Mouse (Mus musculus) midbrain, embryonic 11.5 days (tissue): ENCODE data around the gene Catip. TPM values are rescaled to one million over a fixed set of nuclear protein-coding genes. Genes with fewer than 3 reads are reported as not detected.

Experiments
- ATAC-seq: fragments of 200-750 bp; cut with Nextera tagmentation; 2 replicates; pipeline ENCODE4 v1.8.0; 2017; ENCODE audit warnings: moderate TSS enrichment, moderate library complexity; ENCODE audit not compliant: low FRiP score
- DNase-seq: peaks from one replicate; pipeline ENCODE4 v3.0.0; 2015; ENCODE audit warnings: low spot score; ENCODE audit errors: missing footprints
- H3K27ac ChIP-seq: fragments of 300-500 bp; sonication (generic); 2 replicates; pipeline ENCODE4 v1.5.1; 2014; ENCODE audit warnings: low read depth, low read length
- H3K27me3 ChIP-seq: fragments of 300-500 bp; sonication (generic); 2 replicates; pipeline ENCODE4 v1.6.1; 2014; ENCODE audit warnings: mild to moderate bottlenecking, low read length, moderate library complexity, mixed read lengths; ENCODE audit not compliant: control insufficient read depth, insufficient read depth
- H3K36me3 ChIP-seq: fragments of 300-500 bp; sonication (generic); 2 replicates; pipeline ENCODE4 v1.6.1; 2014; ENCODE audit warnings: mild to moderate bottlenecking, low read length, moderate library complexity, mixed read lengths; ENCODE audit not compliant: control insufficient read depth, insufficient read depth
- H3K4me1 ChIP-seq: fragments of 300-500 bp; sonication (generic); 2 replicates; pipeline ENCODE4 v1.6.1; 2014; ENCODE audit warnings: low read length; ENCODE audit not compliant: control insufficient read depth, insufficient read depth
- H3K4me2 ChIP-seq: fragments of 300-500 bp; sonication (generic); 2 replicates; pipeline ENCODE4 v1.6.1; 2014; ENCODE audit warnings: mild to moderate bottlenecking, moderate library complexity
- H3K4me3 ChIP-seq: fragments of 300-500 bp; sonication (generic); 2 replicates; pipeline ENCODE4 v1.5.1; 2014; ENCODE audit warnings: low read depth, low read length
- H3K9ac ChIP-seq: fragments of 300-500 bp; sonication (generic); 2 replicates; pipeline ENCODE4 v1.6.1; 2014; ENCODE audit warnings: low read length
- H3K9me3 ChIP-seq: fragments of 300-500 bp; sonication (generic); 2 replicates; pipeline ENCODE4 v1.6.1; 2016; ENCODE audit warnings: low read length; ENCODE audit not compliant: control insufficient read depth
- WGBS: fragments of 180-500 bp; shearing (Covaris S2); extraction: QIAGEN DNeasy Blood & Tissue Kit; methylation state at CpG from one replicate; pipeline ENCODE4 v1.1.7; 2014; 5-methylcytosine and 5-hydroxymethylcytosine counted together
- polyA plus RNA-seq: library from polyadenylated mRNA; unstranded; fragments of >200 nt; fragmentation: Nextera tagmentation; extraction: Ambion mirVana; gene quantifications from 2 replicates; pipeline ENCODE4 v1.2.1, GENCODE M21; 2014

Gene Catip
- polyA plus RNA-seq, 1 experiment from 2014 or later: 0.05 TPM

DNA sequence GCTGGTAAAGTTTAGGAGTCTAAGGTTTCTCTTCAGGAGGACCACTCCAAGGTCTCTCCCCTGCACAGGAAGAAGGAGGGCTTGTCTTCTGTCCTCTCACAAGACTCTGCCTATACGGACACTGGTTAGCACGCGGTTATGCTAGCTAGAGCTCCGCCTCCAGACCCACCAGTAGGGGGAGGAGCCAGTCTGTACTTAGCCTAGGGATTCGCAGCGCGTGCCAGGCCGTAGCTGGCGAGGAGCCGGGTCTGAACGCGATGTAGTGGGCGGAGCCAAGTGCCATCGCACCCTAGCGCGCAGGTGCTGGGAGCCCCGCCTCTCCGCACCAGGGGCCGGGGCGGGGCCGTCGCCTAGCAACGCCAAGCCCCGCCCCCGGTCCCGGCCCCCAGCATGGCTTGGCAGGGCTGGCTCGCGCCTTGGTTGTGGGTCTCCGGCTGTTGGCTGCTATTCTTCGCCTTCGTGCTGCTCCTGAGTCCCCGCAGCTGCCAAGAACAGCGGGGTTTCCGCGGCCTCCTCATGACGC is 29.6 kb upstream of the Catip start:
- Histone ChIP-seq H3K36me3 (no peaks in the 10 kb centered on the region), H3K4me3 (peak overlapping the region; percentile 43), H3K27ac (no peak overlapping the region), H3K4me1 (peaks cover 11% of the 10 kb centered on the region), H3K9me3 (no peaks in the 10 kb centered on the region), H3K9ac (peak overlapping the region; percentile 71), H3K4me2 (peak overlapping the region; percentile 83), H3K27me3 (no peaks in the 10 kb centered on the region)
- ATAC-seq: peak; percentile 97
- peak; percentile 100 for DNase-seq
- whole genome bisulfite sequencing: under 1% methylated on average over 36 of the region's 36 CpGs

DNA sequence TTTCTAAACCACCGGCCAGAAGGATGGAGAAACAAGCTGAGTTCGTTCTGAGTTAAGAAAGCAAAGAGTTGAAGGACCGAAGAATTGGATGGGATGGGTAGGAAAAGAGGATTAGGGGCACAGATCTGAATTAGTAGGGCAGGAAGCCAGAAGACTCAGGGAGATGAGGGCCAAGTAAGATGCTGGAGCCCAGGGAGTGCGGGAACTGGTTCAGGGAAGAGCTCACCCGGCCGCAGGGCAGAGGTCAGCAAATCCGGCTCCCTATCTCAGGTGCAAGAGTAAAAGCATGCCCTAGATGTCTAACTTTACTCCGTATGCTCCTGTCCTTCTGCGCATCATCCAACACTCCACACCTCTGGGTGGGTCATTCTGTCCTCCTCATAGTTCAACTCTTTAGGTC is 29.0 kb upstream of the Catip start:
- no peaks in the 10 kb centered on the region for H3K9me3 ChIP-seq
- no peak overlapping the region for H3K27ac ChIP-seq
- DNase-seq (no peak), ATAC-seq (peak; percentile 8; the same call in 1 of the 2 replicates)
- peaks cover 11% of the 10 kb centered on the region for H3K4me1 ChIP-seq
- WGBS: 3% methylated on average over 9 of the region's 9 CpGs
- H3K4me3 ChIP-seq: peak overlapping the region; percentile 43
- peak overlapping the region; percentile 71 for H3K9ac ChIP-seq
- no peaks in the 10 kb centered on the region for H3K27me3 ChIP-seq
- no peaks in the 10 kb centered on the region for H3K36me3 ChIP-seq
- H3K4me2 ChIP-seq: peak overlapping the region; percentile 83

GRCm38 (mm10) chr1:74334607-74335006 is 27.3 kb upstream of the Catip start:
- WGBS: 73% methylated on average over 3 of the region's 3 CpGs
- no peaks in the 10 kb centered on the region for H3K9me3 ChIP-seq
- no peak overlapping the region for H3K4me2 ChIP-seq
- peak; percentile 54 for DNase-seq
- H3K4me1 ChIP-seq: peaks cover 11% of the 10 kb centered on the region
- no peaks in the 10 kb centered on the region for H3K36me3 ChIP-seq
- H3K27me3 ChIP-seq: no peaks in the 10 kb centered on the region
- no peak overlapping the region for H3K9ac ChIP-seq
- no peak overlapping the region for H3K4me3 ChIP-seq
- no peak for ATAC-seq
- no peak overlapping the region for H3K27ac ChIP-seq

GRCm38 (mm10) chr1:74335033-74335432 is 26.9 kb upstream of the Catip start:
- no peak overlapping the region for H3K4me2 ChIP-seq
- no peaks in the 10 kb centered on the region for H3K36me3 ChIP-seq
- no peak overlapping the region for H3K4me3 ChIP-seq
- no peaks in the 10 kb centered on the region for H3K9me3 ChIP-seq
- H3K4me1 ChIP-seq: peaks cover 11% of the 10 kb centered on the region
- no peaks in the 10 kb centered on the region for H3K27me3 ChIP-seq
- WGBS: 70% methylated on average over 4 of the region's 4 CpGs
- DNase-seq: peak; percentile 69
- H3K9ac ChIP-seq: no peak overlapping the region
- ATAC-seq: no peak
- no peak overlapping the region for H3K27ac ChIP-seq

- Histone ChIP-seq H3K9me3 (no peaks in the 10 kb centered on the region), H3K4me3 (no peak overlapping the region), H3K36me3 (no peaks in the 10 kb centered on the region), H3K27me3 (no peaks in the 10 kb centered on the region), H3K4me2 (no peak overlapping the region), H3K9ac (no peak overlapping the region), H3K27ac (no peak overlapping the region), H3K4me1 (peaks cover 11% of the 10 kb centered on the region)
- WGBS: 78% methylated on average over 6 of the region's 6 CpGs
- ATAC-seq: no peak
- peak; percentile 75 for DNase-seq
Observed at GRCm38 (mm10) chr1:74335436-74336170, 26.3 kb upstream of the Catip start.

DNA sequence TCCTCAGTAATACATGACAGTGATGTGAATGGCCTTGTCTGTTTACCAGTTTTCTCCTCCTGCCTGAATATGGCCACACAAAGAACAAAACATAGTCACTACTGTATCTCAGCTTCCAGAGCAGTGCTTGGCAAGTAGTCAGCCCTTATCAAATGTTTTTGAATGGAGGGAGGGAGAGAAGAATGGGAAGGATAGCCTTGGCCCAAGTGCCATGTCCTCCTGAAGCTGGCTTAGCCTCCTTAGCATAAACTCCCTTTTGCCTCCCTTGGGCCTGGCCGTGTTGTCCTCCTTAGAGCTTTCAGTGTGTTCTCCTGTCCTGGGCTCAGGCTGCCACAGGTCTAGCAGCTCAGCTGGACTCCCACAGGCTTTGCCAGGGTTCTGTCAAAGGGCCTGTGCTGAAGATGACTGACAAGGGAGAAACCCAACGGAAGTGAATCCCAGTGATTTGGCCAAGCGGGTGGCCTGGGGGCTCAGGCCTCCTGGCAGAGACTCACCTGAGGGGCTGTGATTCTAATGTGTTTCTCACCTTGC is 24.6 kb upstream of the Catip start:
- no peaks in the 10 kb centered on the region for H3K9me3 ChIP-seq
- no peaks in the 10 kb centered on the region for H3K36me3 ChIP-seq
- H3K4me1 ChIP-seq: peaks cover 11% of the 10 kb centered on the region
- no peak overlapping the region for H3K27ac ChIP-seq
- H3K27me3 ChIP-seq: no peaks in the 10 kb centered on the region
- 77% methylated on average over 3 of the region's 3 CpGs for WGBS
- DNase-seq (no peak), ATAC-seq (no peak)
- H3K9ac ChIP-seq: no peak overlapping the region
- H3K4me3 ChIP-seq: no peak overlapping the region
- no peak overlapping the region for H3K4me2 ChIP-seq

DNA sequence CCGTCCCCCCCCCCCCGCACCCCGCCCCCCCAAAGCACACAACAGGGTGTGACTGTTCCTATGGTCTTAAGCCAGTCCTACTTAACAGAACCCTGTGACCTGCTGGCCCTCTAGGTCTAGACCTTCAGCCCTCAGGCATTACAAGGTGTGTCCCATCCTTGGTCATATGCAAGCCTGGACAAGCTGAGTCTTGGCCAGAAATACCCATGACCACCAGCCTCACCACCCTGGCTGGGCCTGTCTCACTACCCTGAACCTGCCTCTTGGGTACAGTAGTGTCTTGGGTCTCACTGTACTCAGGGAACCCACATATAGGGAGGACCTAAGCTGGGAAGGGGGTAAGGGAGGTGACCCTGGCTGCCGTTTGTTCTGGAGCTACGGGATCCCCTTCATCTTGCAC is 23.9 kb upstream of the Catip start:
- Histone ChIP-seq H3K4me1 (peaks cover 9% of the 10 kb centered on the region), H3K9ac (no peak overlapping the region), H3K9me3 (no peaks in the 10 kb centered on the region), H3K27ac (no peak overlapping the region), H3K27me3 (no peaks in the 10 kb centered on the region), H3K4me2 (no peak overlapping the region), H3K36me3 (no peaks in the 10 kb centered on the region), H3K4me3 (no peak overlapping the region)
- WGBS: 84% methylated on average over 5 of the region's 5 CpGs
- ATAC-seq: peak; percentile 35; the same call in 1 of the 2 replicates
- peak; percentile 71 for DNase-seq

DNA sequence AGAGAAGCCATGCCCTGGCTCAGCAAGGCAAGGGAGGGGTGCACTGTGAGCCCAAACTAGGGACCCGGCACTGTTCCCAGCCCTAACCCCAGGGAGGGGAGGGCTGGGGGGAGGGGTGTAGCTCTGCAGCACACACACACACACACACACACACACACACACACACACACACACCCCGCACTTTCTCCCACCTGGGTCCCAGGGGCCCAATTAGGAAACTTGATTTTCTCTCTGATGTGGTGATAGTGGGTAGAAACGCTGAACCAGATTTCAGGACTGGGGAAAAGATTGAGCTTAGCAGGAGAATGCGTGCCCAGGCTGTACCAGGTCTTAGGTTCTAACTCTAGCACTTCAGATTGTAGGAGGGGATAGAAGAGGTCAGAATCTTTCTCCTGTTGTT is 23.3 kb upstream of the Catip start:
- Histone ChIP-seq H3K4me3 (no peak overlapping the region), H3K27ac (no peak overlapping the region), H3K9ac (no peak overlapping the region), H3K9me3 (no peaks in the 10 kb centered on the region), H3K27me3 (no peaks in the 10 kb centered on the region), H3K36me3 (no peaks in the 10 kb centered on the region), H3K4me1 (peaks cover 5% of the 10 kb centered on the region; the same call in 1 of the 2 replicates), H3K4me2 (no peak overlapping the region)
- no peak for ATAC-seq
- no peak for DNase-seq
- WGBS: 81% methylated on average over 4 of the region's 4 CpGs

DNA sequence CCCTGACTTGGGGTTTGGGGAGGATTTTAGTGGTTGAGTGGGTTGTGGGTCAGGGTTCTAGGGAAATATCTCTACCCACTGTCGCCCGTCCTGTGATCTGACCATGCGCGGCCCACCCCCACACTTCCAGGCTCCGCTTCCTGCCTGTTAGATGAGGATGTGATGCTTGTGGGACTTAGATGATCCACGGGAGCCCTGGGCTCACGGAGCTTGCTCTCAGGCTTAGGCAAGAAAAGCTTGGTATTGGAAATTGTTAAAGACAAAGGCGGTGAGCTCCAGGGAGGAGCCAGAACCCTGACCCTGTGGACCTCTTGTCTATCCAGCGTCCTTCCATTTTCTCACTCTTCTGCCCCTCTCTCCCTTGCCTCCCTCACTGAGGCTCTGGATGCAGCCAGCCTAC is 22.0 kb upstream of the Catip start:
- WGBS: 89% methylated on average over 9 of the region's 9 CpGs
- Histone ChIP-seq H3K9ac (no peak overlapping the region), H3K4me1 (peaks cover 2% of the 10 kb centered on the region; the same call in 1 of the 2 replicates), H3K4me3 (no peak overlapping the region), H3K36me3 (no peaks in the 10 kb centered on the region), H3K4me2 (no peak overlapping the region), H3K27me3 (no peaks in the 10 kb centered on the region), H3K27ac (no peak overlapping the region), H3K9me3 (no peaks in the 10 kb centered on the region)
- ATAC-seq (no peak), DNase-seq (peak; percentile 33)
